Mouse (Mus musculus) skeletal muscle tissue, postnatal 0 days (tissue): ENCODE measurements around the gene Siglec1. TPM values are rescaled to one million over a fixed set of nuclear protein-coding genes. Genes with fewer than 3 reads are reported as not detected.

Experiments used
- microRNA-seq, 2 experiments: library from miRNA; unstranded; fragments of <30 nt; microRNA quantifications; one replicate each; pipeline ENCODE4; 2016
- polyA plus RNA-seq: library from polyadenylated mRNA; unstranded; fragments of >200 nt; fragmentation: Nextera tagmentation; extraction: Ambion mirVana; gene quantifications from 2 replicates; pipeline ENCODE4 v1.2.1, GENCODE M21; 2015

Siglec1 gene
- 1.5 and 2.1 TPM in 2 replicates for polyA plus RNA-seq

DNA sequence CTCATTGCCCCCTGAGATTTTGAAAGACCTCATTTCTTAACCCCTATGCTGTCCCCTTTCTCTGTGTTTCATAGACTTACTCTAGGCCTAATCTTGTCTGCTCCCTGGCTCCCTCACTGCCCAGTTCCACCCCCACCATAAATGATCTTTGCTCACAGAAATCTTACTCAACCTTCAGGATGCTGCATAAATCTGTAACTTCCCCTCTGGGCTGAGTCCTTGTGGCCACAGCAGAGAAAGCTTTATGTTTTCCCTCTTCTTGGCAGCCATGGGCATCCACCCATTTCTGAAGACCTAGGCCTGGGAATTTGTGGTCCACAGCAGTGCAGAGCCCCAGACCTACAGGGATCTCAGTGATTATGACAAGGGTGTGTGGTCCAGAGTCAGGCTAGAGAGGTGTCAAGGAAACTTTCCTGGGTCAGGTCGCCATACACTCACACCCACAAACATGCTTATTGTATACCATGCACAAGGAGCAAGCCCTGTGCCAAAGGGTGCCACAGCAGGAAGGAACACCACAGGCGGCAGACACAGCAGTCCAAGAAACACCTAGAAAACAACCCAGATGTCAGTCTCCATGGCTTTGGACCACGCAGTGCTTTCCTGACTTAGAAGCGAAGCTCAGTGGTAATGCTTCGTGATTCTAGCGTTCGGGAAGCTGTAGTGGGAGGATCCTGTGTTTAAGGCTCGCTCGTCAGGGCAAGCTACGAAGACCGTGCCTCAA, at the start of gene Siglec1:
Gene Siglec1, minus strand, starts transcription at position 99 of the 724 bp plus-strand sequence.

DNA sequence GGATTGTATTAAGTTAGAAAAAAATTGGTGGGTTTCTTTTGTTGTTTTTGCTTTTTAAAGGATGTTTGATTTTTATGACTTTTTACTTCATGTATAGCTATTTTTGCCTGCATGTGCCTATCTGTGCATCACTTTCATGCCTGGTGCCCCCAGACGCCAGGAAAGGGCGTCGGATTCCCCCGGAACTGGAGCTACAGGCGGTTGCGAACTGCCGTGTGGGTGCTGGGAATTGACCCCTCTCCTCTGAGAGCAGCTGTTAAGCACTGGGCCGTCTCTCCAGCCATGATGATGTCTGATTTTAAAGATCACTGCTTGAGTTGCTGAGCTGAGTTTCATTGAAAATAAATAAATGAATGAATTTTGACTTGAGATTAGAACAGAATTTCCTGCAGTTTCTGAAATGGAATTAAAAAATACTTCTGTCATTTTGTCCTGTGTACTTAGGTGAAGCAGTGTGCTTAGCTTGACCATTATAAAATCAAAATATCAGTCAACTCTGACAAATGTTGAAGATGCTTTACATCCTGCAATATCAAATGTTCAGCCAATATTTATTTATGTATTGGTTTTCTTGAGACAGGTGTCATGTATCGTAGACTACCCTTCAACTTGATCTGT, 46.5 kb upstream of the Siglec1 start, which contains the start of gene Gm11037:
Gene Gm11037, plus strand, starts transcription at position 568 of the 618 bp plus-strand sequence.

DNA sequence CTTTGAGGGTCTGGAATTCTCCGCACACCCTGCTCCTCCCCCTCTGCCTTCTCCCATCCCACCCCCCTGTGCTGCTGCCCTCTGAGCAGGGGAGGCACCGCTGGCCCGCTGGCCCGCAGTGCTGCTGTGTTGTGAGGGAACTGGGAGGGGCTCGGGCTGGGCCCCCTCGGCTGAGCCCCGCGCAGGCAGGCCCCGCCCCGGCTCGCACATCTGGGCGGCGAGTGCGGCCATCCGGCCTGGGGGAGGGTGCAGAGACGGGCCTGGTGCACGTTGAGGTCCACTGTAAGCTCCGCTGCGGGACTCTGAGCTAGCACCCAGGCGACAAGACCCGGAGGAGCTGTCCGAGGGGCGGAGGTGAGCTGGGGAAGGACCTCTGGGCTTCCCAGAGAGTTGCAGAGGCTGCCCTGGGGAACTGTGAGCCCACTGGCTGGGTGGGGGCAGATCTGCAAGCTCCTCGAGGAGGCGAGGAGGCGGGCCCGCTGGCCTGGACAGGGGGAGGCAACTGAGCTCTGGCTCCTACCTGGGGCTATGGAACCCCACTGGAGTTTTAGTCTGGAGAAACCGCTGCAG, 40.7 kb upstream of the Siglec1 start, which contains the start of gene Hspa12b:
Gene Hspa12b, plus strand, starts transcription at position 120 of the 570 bp plus-strand sequence.

DNA sequence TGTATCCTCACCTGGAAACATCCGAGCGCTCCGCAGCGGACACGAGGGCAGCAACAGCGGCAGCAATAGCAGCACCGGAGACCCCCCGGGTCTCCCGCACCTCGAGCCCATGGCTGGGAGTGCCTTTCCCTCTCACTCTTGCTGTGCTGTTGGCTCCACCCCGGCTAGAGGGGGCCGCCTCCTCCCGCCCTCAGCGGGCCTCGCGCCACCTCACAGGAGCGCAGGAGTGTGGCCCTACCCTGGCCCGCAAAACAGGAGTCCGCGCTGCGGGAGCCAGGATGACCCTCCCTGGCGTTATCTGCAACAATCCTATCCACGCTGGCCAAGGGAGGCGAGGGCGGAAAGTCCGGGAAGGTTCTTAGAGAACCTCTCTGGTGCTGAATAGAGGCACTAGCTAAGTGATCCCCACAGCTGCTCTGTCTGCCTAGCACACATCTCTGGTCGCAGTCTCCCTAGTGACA, 23.1 kb downstream of the Siglec1 start, which contains the start of gene Adam33:
Gene Adam33, minus strand, starts transcription at position 411 of the 461 bp plus-strand sequence.

DNA sequence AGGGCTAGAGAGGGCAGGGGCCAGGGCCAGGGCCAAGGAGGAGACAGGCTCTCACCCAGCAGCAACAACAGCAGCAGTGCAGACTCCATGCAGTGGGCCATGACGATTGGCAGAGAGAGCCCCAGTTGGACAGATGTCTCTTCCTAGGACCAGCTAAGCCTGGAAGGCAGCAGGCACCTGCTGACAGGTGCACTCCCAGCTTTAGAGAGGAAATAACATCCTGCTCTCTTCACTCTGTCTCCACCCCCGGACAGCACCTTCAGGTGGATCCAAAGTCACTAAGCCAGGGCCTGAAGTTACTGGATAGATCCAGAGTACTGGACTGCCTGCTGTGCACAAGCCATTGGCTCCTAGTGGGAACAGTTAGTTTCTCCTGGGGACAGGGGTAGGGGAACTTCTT, 43.6 kb downstream of the Siglec1 start, which contains the start of gene Gfra4:
Gene Gfra4, minus strand, starts transcription at position 101 of the 400 bp plus-strand sequence.

Small RNA genes lying within 50 kb of the gene (microRNA-seq; reads per million reads assigned to microRNA genes)
- 0 to 0.10 reads per million in 2 experiments for gene Mir6973b

Other genes starting within 250 kb of the Siglec1 start
- gene 4930402H24Rik, start 180.4 kb downstream of the Siglec1 start, polyA plus RNA-seq = 12.2 and 12.5 TPM in 2 replicates
- 3.2 and 3.4 TPM in 2 replicates for gene Atrn, start 180.3 kb downstream of the Siglec1 start, polyA plus RNA-seq
- 5.9 and 6.8 TPM in 2 replicates for gene Gfra4, start 43.7 kb downstream of the Siglec1 start, polyA plus RNA-seq
- gene Adam33, start 23.0 kb downstream of the Siglec1 start, polyA plus RNA-seq = 27.3 and 30.0 TPM in 2 replicates
- gene Hspa12b, start 40.5 kb upstream of the Siglec1 start, polyA plus RNA-seq = 6.5 and 7.7 TPM in 2 replicates
- gene Gm11037, start 46.7 kb upstream of the Siglec1 start, polyA plus RNA-seq = not detected in 2 replicates
- gene 1700037H04Rik, start 73.3 kb upstream of the Siglec1 start, polyA plus RNA-seq = 20.5 and 21.1 TPM in 2 replicates
- 9.9 and 10.1 TPM in 2 replicates for gene Cenpb, start 93.3 kb upstream of the Siglec1 start, polyA plus RNA-seq
- gene Cdc25b, start 100.2 kb upstream of the Siglec1 start, polyA plus RNA-seq = 14.7 and 16.5 TPM in 2 replicates
- gene Spef1, start 100.5 kb upstream of the Siglec1 start, polyA plus RNA-seq = 1.6 and 1.7 TPM in 2 replicates
- 32.2 and 35.1 TPM in 2 replicates for gene Ap5s1, start 120.3 kb upstream of the Siglec1 start, polyA plus RNA-seq
- 18.0 TPM in 2 replicates for gene Mavs, start 147.3 kb upstream of the Siglec1 start, polyA plus RNA-seq
- gene Pank2, start 175.7 kb upstream of the Siglec1 start, polyA plus RNA-seq = 19.6 and 24.9 TPM in 2 replicates